9 mouse cellular contexts compared by ENCODE assay signal in genomic region chr13:81632720-81633415, GRCm38 (mm10). TPM values are rescaled to one million over a fixed set of nuclear protein-coding genes. Genes with fewer than 3 reads are reported as not detected.
A peak's percentile ranks its signal among the peaks of the same experiment; 100 is the strongest.
DNase-seq lines count a peak whose midpoint lies in the region; ATAC-seq and TF ChIP-seq lines count a peak whose summit lies in the region.
"Had no signal": no experiment of that assay in that cellular context is flagged by ENCODE, and none has a peak within 500 bp of the region (broad histone marks: within the 10 kb centered on the region; RNA-seq: fewer than 3 reads in every experiment).

Gene Adgrv1, minus strand, starts transcription at chr13:81633154.

- no peaks in the 10 kb centered on the region for H3K36me3 ChIP-seq in intestine, postnatal 0 days (ENCODE audit: control insufficient read depth, insufficient read depth)

- H3K27ac ChIP-seq in intestine, postnatal 0 days (ENCODE audit: low read depth, low read length): no peak within 1 kb of the TSS

- 1% methylated on average over 42 of the region's 42 CpGs for WGBS in intestine, postnatal 0 days

- no peak within 1 kb of the TSS for H3K9ac ChIP-seq in intestine, postnatal 0 days (ENCODE audit: low read depth, low read length)

- no peaks in the 10 kb centered on the region for H3K9me3 ChIP-seq in intestine, postnatal 0 days (ENCODE audit: control insufficient read depth)

- peaks cover 15% of the 10 kb centered on the region for H3K27me3 ChIP-seq in intestine, postnatal 0 days (replicated peaks; ENCODE audit: control insufficient read depth, insufficient read depth, low read length)

- intact Hi-C loops in left cerebral cortex, postnatal 4 days (cut with DNase I): no loop called here

- ATAC-seq in intestine, postnatal 0 days: peak; percentile 94
- ATAC-seq in megakaryocyte-erythroid progenitor cell, adult 5-6 weeks (replicated peaks; ENCODE audit: low FRiP score, low TSS enrichment, poor library complexity, severe bottlenecking): peak; percentile 56; the same call in 1 of the 2 replicates

- TF ChIP-seq CTCF in intestine, postnatal 0 days (IDR thresholded peaks at IDR 0.05; ENCODE audit: low read depth): no peak

- peak within 1 kb of the TSS; percentile 35 for H3K4me3 ChIP-seq in intestine, postnatal 0 days (ENCODE audit: low read depth, low read length)
- H3K4me3 ChIP-seq: erythroblast, embryonic 14.5 days had no signal

- H3K4me1 ChIP-seq in intestine, postnatal 0 days (replicated peaks; ENCODE audit: control insufficient read depth, insufficient read depth, low read length): no peaks in the 10 kb centered on the region

- peak within 1 kb of the TSS; percentile 65 for H3K4me2 ChIP-seq in intestine, postnatal 0 days (replicated peaks; ENCODE audit: low read depth)

- DNase-seq in adrenal gland, adult 8-10 months: peak; percentile 74
- peak; percentile 96 for DNase-seq in embryo, embryonic 10 days (ENCODE audit: low spot score)
- peak; percentile 15 to 32 for DNase-seq in gastrocnemius, postnatal 4 days (ENCODE audit: low spot score in 2 of 2)
- DNase-seq in left cerebral cortex, postnatal 4 days: peak; percentile 94
- DNase-seq in right cerebral cortex, postnatal 36 days (ENCODE audit: low spot score in 2 of 2): peak; percentile 32 to 41
- no peak for DNase-seq in spleen, postnatal 14 days (ENCODE audit: low spot score in 2 of 2)

RNA-seq across cellular contexts. Expression of gene Adgrv1, which starts in this region (rescaled TPM):
- total RNA-seq in adrenal gland, adult 8-10 months (2022): 1 to 10 TPM; 1.6 to 2.9 (median 1.7) TPM
- under 1 TPM; 0.29 to 0.32 TPM for total RNA-seq in gastrocnemius, postnatal 4 days (2021)
- 0.86 and 0.90 TPM in 2 replicates for polyA plus RNA-seq in intestine, postnatal 0 days (2015; fragmentation: Nextera tagmentation; extraction: Ambion mirVana)
- total RNA-seq in left cerebral cortex, postnatal 4 days (2021): 1 to 10 TPM; 8.8 to 9.2 TPM
- not detected in 2 replicates for total RNA-seq in megakaryocyte-erythroid progenitor cell, adult 5-6 weeks (2014; fragmentation: Nextera tagmentation)
- total RNA-seq in megakaryocyte-erythroid progenitor cell, adult 5-6 weeks (2017): not detected in 2 replicates

Comparison
In these comparisons a context has a peak if more than half of its experiments do, and no peak if none do; other contexts are left out.
1. Peak in DNase-seq in gastrocnemius, postnatal 4 days; RNA of the gene not detected or under 1 TPM.
2. Peak in ATAC-seq, H3K4me3 ChIP-seq and H3K4me2 ChIP-seq in intestine, postnatal 0 days; RNA of the gene not detected or under 1 TPM.
3. Peak in ATAC-seq in megakaryocyte-erythroid progenitor cell, adult 5-6 weeks; RNA of the gene not detected or under 1 TPM.
4. DNase-seq: peak in adrenal gland, adult 8-10 months (single experiment), embryo, embryonic 10 days (single experiment), left cerebral cortex, postnatal 4 days (single experiment) and right cerebral cortex, postnatal 36 days (2 of 2); none in spleen, postnatal 14 days (0 of 2).